37 mouse cellular contexts compared by ENCODE assay signal in genomic region chr13:50452266-50452665, GRCm38 (mm10). TPM values are rescaled to one million over a fixed set of nuclear protein-coding genes. Genes with fewer than 3 reads are reported as not detected.
"Had no signal": no experiment of that assay in that cellular context is flagged by ENCODE, and none has a peak within 500 bp of the region (broad histone marks: within the 10 kb centered on the region; RNA-seq: fewer than 3 reads in every experiment).

No protein-coding gene starts in this region.

RNA-seq across cellular contexts. Expression of gene Gm47429, which starts 8.6 kb away (rescaled TPM):
- total RNA-seq: gastrocnemius, adult 2 months; gastrocnemius, postnatal 10 days; gastrocnemius, postnatal 25 days; gastrocnemius, postnatal 4 days; granulocyte monocyte progenitor cell, adult 5-6 weeks; heart, adult 2 months; heart, postnatal 14 days; heart, postnatal 36 days; hematopoietic stem cell, adult 5-6 weeks; hindbrain, postnatal 0 days; layer of hippocampus, adult 18-20 months; layer of hippocampus, adult 8-10 months; layer of hippocampus, postnatal 14 days; layer of hippocampus, postnatal 36 days; left cerebral cortex, adult 18-20 months; left cerebral cortex, adult 8-10 months; left cerebral cortex, postnatal 10 days; left cerebral cortex, postnatal 25 days; left cerebral cortex, postnatal 4 days; liver, adult 2 months had no signal
- polyA plus RNA-seq: heart, adult 2 months; heart, embryonic 11.5 days; heart, embryonic 13.5 days; heart, embryonic 15.5 days; heart, postnatal 0 days; hindbrain, embryonic 11.5 days; hindbrain, embryonic 13.5 days; hindbrain, embryonic 15.5 days; hindbrain, postnatal 0 days; intestine, embryonic 14.5 days; intestine, embryonic 16.5 days; kidney, embryonic 15.5 days; kidney, postnatal 0 days; large intestine, adult 2 months; limb, embryonic 11.5 days; limb, embryonic 13.5 days; limb, embryonic 15.5 days; liver, adult 2 months; liver, embryonic 12.5 days; liver, embryonic 14.5 days had no signal

RNA-seq across cellular contexts. Expression of gene Nutm2, which starts 14.8 kb away (rescaled TPM):
- total RNA-seq: gastrocnemius, adult 2 months; gastrocnemius, postnatal 10 days; gastrocnemius, postnatal 25 days; gastrocnemius, postnatal 4 days; granulocyte monocyte progenitor cell, adult 5-6 weeks; heart, adult 2 months; heart, postnatal 14 days; heart, postnatal 36 days; hematopoietic stem cell, adult 5-6 weeks; hindbrain, postnatal 0 days; layer of hippocampus, adult 18-20 months; layer of hippocampus, adult 8-10 months; layer of hippocampus, postnatal 14 days; layer of hippocampus, postnatal 36 days; left cerebral cortex, adult 18-20 months; left cerebral cortex, adult 8-10 months; left cerebral cortex, postnatal 10 days; left cerebral cortex, postnatal 25 days; left cerebral cortex, postnatal 4 days; liver, adult 2 months had no signal
- polyA plus RNA-seq: heart, adult 2 months; heart, embryonic 11.5 days; heart, embryonic 13.5 days; heart, embryonic 15.5 days; heart, postnatal 0 days; hindbrain, embryonic 11.5 days; hindbrain, embryonic 13.5 days; hindbrain, embryonic 15.5 days; hindbrain, postnatal 0 days; intestine, embryonic 14.5 days; intestine, embryonic 16.5 days; kidney, embryonic 15.5 days; kidney, postnatal 0 days; large intestine, adult 2 months; limb, embryonic 11.5 days; limb, embryonic 13.5 days; limb, embryonic 15.5 days; liver, adult 2 months; liver, embryonic 12.5 days; liver, embryonic 14.5 days had no signal
